ENCODE assay signal across 27 mouse cellular contexts in the genomic region with DNA sequence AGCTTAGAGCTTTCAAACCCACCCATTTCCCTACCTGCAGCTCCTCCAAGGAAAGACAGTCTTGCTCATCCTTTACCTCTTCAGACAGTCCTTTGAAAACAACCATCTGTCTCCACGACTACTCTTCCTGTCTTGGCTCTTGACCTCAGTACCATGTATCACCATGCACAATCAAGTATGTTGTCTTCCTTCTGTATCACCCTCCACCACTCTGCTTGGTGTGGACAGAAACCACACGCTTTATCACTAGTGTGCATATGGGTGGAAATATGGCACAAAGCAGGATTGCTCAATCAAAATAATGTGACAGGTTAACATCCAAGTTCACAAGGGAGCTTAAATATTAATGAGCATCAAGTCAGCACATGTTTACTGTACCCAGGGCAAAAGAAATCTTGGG.
"Had no signal": no experiment of that assay in that cellular context is flagged by ENCODE, and none has a peak within 500 bp of the region (broad histone marks: within the 10 kb centered on the region; RNA-seq: fewer than 3 reads in every experiment).

No protein-coding gene starts in this region.

- H3K36me3 ChIP-seq: heart, embryonic 10.5 days; heart, embryonic 13.5 days; heart, embryonic 15.5 days; hindbrain, embryonic 12.5 days; intestine, embryonic 15.5 days; kidney, embryonic 15.5 days; limb, embryonic 13.5 days; limb, embryonic 15.5 days; liver, embryonic 13.5 days had no signal

- H3K9ac ChIP-seq: heart, embryonic 13.5 days; heart, embryonic 15.5 days; hindbrain, embryonic 12.5 days; hindbrain, embryonic 14.5 days; intestine, embryonic 15.5 days; kidney, embryonic 15.5 days; limb, embryonic 13.5 days; limb, embryonic 15.5 days; liver, embryonic 13.5 days had no signal

- DNase-seq: gastrocnemius, adult 2 months; gastrocnemius, postnatal 10 days; gastrocnemius, postnatal 25 days; heart, adult 18-20 months; heart, postnatal 14 days; heart, postnatal 36 days; kidney, adult 18-20 months; kidney, adult 9 months; kidney, postnatal 14 days; kidney, postnatal 36 days; layer of hippocampus, adult 9-11 months; layer of hippocampus, postnatal 36 days; left cerebral cortex, postnatal 4 days; liver, embryonic 13.5 days had no signal

- H3K27ac ChIP-seq: gastrocnemius, adult 2 months; heart, embryonic 10.5 days; heart, embryonic 13.5 days; heart, embryonic 15.5 days; hindbrain, embryonic 12.5 days; hindbrain, embryonic 14.5 days; intestine, embryonic 15.5 days; kidney, embryonic 15.5 days; kidney, postnatal 0 days; limb, embryonic 13.5 days; limb, embryonic 15.5 days; liver, embryonic 13.5 days had no signal

- H3K4me3 ChIP-seq: gastrocnemius, adult 2 months; heart, embryonic 10.5 days; heart, embryonic 13.5 days; heart, embryonic 15.5 days; hindbrain, embryonic 12.5 days; intestine, embryonic 15.5 days; kidney, embryonic 15.5 days; limb, embryonic 13.5 days; limb, embryonic 15.5 days; liver, embryonic 13.5 days had no signal

- H3K4me1 ChIP-seq: hindbrain, embryonic 12.5 days had no signal

- H3K9me3 ChIP-seq: heart, embryonic 10.5 days; heart, embryonic 13.5 days; heart, embryonic 15.5 days; hindbrain, embryonic 12.5 days; intestine, embryonic 15.5 days; kidney, embryonic 15.5 days; limb, embryonic 13.5 days; limb, embryonic 15.5 days; liver, embryonic 13.5 days had no signal

- H3K27me3 ChIP-seq: heart, embryonic 13.5 days; heart, embryonic 15.5 days; hindbrain, embryonic 12.5 days; intestine, embryonic 15.5 days; kidney, embryonic 15.5 days; limb, embryonic 13.5 days; limb, embryonic 15.5 days; liver, embryonic 13.5 days had no signal

- ATAC-seq: hindbrain, embryonic 16.5 days; inflammation-experienced regulatory T-cells, adult 6 months; intestine, embryonic 15.5 days had no signal

- H3K4me2 ChIP-seq: heart, embryonic 13.5 days; heart, embryonic 15.5 days; hindbrain, embryonic 12.5 days; hindbrain, embryonic 14.5 days; intestine, embryonic 15.5 days; kidney, embryonic 15.5 days; limb, embryonic 13.5 days; limb, embryonic 15.5 days; liver, embryonic 11.5 days; liver, embryonic 13.5 days had no signal
